Mouse (Mus musculus): ENCODE measurements around the gene Stam2.

- no peak for TF ChIP-seq CTCF (IDR thresholded peaks at IDR 0.05; ENCODE audit: low read depth)
- TF ChIP-seq EP300 (IDR thresholded peaks at IDR 0.05; ENCODE audit: low read depth): no peak
These were observed 73.6 kb downstream of the Stam2 start for GRCm38 (mm10) chr2:52668480-52668879.

Measured in heart, postnatal 0 days (tissue).